Mouse (Mus musculus): ENCODE measurements at regions not wholly inside any gene's neighbourhood (a gene's known extent, or its start where the extent isn't known, plus 50 kb on each side); places are given as distances from the start of the nearest gene placed in this dataset.
A peak's percentile ranks its signal among the peaks of the same experiment; 100 is the strongest.

DNA sequence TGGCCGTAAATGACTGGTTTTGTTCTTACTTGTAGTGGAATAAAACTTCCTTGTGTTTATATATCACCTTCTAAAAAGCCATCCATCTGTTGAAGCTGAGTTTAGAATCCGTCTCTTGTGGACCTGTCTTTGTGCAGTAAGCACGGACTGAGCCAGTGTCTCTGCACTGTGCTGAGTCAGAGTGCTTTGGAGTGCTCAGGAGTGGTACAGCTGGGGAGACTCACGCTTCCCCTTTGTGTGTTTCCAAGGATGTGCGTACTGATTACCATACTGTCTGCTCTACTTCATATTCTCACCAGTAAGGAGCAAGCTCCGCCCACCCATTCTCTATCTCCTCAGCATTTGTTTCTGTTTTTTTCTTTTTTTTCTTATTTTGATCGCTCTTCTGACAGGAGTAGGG is 175.9 kb upstream of the Nr5a2 start:
- DNase-seq (ENCODE audit: low spot score in 2 of 2) = peak in 1 of 2 experiments; percentile 6

GRCm38 (mm10) chr1:137133734-137134133 is 173.5 kb upstream of the Nr5a2 start:
- no peak for DNase-seq (ENCODE audit: low spot score in 2 of 2)

GRCm38 (mm10) chr1:137130264-137130663 is 170.0 kb upstream of the Nr5a2 start:
- no peak for DNase-seq (ENCODE audit: low spot score in 2 of 2)

DNA sequence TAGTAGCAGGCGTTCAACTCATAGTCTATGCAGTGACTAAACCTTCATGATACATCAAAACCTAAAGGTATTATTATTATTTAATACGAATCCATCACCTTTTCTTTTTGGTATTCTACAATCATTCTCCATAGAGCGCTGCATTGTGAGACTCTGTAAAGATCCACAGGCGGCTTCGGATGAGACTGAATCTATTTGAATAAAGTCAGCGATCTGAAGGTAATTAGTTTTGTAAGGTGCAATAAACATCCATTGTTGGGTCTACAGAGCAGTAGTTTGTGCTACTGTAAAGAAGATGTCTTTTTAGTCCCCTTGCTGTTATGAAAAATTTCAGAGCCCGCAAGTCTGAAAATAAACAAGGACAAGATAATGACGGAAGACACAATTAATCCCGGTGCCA is 168.9 kb upstream of the Nr5a2 start:
- DNase-seq (ENCODE audit: low spot score in 2 of 2) = no peak

DNA sequence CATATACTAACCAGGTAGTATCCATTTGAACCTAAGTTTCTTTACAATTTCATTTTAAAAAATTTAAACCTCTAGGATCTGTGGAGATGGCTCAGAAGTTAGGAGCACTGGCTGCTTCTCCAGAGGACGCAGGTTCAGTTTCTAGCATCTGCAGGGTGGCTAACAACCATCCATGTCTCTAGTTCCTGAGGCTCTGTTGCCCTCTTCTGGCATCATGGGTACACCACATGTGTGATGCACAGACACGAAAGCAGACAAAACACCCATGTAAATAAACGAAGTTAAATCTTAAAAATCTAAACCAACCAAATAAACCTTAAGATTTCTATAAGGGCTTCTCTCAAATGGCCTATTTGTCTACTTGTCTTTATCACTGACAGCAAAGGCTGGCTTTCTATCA is 157.6 kb upstream of the Nr5a2 start:
- DNase-seq (ENCODE audit: low spot score in 2 of 2) = no peak

- no peak for DNase-seq (ENCODE audit: low spot score in 2 of 2)
These were observed 146.2 kb upstream of the Nr5a2 start for GRCm38 (mm10) chr1:137106444-137106843.

DNA sequence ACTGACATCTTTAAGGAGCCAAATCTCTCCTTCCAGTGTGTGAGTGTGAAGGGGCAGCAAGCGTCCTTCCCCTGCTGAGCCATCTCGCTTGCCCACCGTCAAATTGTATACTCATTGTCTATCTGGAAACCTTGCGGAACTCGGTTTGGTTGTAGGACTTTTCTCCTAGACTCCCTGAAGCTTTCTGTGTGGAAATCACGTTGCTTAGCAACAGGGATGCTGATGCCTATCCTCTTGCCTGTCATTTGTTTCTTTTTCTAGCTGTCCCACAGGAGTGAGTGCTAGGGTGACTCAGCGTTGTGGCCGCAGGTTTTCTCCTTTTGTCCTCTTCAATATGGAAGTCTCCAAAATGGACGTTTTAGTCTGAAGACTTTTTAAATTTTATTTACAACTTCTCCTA is 131.5 kb upstream of the Nr5a2 start:
- DNase-seq (ENCODE audit: low spot score in 2 of 2) = no peak

GRCm38 (mm10) chr1:137088148-137088547 is 127.9 kb upstream of the Nr5a2 start:
- no peak for DNase-seq (ENCODE audit: low spot score in 2 of 2)

DNA sequence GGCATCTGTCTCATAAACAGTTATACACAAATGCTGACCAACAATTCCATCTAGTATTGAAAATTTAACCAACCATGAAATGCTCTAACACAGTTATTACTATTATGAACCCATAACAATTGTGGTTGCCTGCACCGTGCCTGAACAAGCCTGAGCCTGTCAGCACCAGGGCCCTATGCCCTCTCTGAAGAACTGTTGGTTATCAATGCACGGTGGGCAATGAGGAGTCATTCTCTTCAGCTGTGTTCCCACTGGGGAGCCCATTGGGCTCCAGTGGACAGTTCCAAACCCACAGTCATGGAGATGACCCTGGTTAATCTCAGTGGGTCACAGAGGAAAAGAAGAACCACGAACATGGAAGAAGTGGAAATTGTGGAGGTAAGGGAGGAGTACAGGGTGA is 126.5 kb upstream of the Nr5a2 start:
- no peak for DNase-seq (ENCODE audit: low spot score in 2 of 2)

DNA sequence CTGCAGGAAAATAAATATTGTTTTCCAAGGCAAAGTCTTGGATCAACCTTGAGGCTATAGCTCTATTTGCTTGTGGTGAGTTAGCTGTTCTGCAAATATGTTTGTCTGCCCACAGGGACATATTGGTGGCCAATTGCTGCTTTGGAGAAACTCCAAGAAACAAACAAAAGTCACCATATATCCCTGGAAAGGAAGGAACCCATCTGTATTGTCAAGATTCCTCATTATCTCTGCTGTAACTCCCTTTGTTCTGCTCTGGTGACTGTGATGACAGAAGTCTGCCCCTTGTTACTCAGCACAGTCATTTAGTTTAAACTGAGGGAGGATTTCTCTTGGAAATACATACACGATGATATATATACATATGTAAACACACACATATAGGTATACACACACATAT is 123.3 kb upstream of the Nr5a2 start:
- DNase-seq (ENCODE audit: low spot score in 2 of 2) = no peak

DNA sequence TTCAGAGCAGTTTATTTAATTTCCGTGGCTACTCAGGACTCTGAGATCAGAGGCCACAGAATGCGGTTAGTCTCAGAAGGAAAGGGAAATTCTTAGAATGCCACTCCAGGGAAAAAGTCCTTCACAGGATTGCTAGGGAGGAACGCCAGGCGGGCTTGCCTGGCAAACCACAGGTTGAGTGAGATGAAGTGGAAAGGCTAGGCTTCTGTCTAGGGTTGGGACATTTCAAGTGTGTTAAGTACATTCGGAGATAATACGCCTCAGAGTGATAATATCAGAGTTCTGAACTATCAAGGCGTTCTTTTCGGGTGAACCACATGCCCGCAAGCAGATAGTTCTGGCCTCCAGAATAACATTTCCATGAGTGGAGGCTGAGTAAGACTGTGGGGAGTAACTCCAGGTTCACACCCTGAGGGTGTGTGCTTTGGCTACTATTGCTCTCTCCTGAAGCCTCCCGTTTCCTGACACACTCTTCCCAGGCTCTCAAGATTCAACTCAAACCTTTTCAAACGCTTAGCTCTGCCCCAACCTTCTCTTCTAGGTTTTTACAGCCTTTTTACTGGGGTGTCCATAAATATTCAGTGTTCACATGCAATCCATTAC is 119.3 kb upstream of the Nr5a2 start:
- DNase-seq (ENCODE audit: low spot score in 2 of 2) = no peak

DNA sequence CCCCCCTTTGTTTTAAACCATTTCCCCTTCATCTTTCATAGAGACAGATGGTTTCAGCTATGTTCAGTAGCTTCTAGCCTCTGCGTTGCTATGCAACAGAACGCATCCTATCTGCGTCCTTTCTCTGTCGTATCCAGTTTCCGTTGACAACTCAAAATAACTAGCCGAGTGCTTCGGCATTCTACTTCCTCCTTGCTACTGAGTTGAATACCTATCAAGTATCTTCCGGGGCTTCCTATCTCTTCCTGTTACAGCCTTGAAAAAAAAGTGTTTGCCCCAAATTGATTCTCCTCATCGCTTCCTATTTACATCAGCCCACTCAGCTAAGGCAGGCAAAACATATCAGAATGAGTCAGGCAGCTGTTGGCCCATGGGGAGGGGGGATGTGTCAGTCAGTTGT is 114.5 kb upstream of the Nr5a2 start:
- DNase-seq (ENCODE audit: low spot score in 2 of 2) = peak; percentile 37 to 48

- DNase-seq (ENCODE audit: low spot score in 2 of 2) = no peak
These were observed 113.8 kb upstream of the Nr5a2 start for GRCm38 (mm10) chr1:137073857-137074572.

GRCm38 (mm10) chr1:137060914-137061313 is 100.7 kb upstream of the Nr5a2 start:
- DNase-seq (ENCODE audit: low spot score in 2 of 2) = no peak

DNA sequence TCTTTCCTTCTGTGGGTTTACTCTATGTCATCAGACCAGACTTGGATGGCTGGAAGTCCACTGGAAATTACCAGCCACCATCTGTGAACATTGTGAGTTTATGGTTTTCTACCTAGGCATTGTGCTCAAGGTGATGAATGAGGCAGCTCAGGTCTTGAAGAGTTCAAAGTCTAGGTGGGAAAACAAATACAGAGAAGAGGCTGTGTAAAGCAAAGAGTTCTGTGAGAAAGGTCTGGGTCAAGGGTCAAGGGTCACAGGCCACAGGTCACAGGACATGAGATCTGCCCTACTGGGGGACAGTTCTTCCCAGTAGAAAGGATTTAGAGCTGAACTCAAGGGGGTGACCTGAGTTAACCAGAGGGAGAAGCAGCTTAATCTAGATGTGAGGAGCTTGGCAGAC is 92.9 kb upstream of the Nr5a2 start:
- no peak for DNase-seq (ENCODE audit: low spot score in 2 of 2)

DNA sequence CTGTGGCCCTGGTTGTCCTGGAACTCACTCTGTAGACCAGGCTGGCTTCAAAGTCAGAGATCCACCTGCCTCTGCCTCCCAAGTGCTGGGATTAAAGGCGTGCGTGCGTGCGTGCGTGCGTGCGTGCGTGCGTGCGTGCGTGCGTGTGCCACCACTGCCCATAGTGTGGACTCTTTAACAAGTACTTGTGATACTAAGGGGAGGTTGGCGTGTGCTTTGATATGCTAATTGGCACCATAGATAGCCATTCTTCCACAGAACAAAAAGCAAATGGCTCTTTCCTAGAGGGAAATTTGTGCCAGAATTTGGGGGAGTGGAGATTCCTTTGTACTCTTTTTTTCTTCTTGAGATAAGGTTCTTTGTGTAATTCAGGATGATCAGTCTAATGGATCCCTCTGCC is 91.3 kb upstream of the Nr5a2 start:
- no peak for DNase-seq (ENCODE audit: low spot score in 2 of 2)

DNA sequence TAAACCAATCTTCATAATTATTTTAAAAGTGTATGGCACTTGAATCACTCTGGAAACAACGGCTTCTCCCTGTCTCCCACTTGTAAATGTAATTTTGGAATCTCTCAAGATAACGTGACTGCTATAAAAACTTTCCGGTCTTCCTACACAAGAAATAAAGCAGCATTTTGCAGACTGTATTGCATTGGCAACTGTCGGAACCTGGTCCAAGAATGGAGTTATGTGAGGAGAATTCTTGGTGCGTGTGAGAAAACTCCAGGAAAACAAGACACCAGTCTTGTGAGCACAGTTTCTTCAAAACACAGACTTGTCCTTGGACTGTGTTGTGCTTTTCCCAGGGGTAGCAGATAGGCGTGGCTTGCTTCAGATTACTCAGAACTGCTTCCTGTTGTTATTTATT is 83.8 kb upstream of the Nr5a2 start:
- DNase-seq (ENCODE audit: low spot score in 2 of 2) = no peak

DNA sequence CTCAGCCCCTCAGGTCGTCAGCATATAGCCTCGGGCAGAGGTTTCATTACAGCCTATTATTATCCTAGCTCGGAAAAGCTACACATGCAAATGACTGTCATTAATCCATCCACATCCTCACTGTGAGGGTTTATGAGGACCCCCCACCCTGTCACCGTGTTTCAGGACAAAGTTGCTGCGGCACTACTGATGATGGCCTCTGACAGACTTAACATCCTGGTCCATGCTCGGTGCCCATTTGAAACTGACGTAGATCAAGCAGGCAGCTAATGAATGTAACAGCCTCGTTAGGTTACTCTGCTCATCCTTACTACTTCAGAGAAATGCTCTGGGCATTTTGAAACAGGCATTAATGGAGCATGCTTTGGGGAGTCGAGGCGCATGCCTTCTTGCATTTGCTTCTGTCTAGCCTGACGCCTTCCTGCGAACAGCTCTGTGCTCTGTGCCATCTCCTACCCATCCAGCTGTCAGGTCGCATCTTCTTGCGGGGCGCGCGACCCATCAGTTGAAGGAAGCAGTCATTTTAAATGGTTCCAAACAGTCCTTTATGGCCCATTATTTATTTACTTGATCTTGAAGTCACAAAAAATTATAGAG is 82.3 kb upstream of the Nr5a2 start:
- no peak for DNase-seq (ENCODE audit: low spot score in 2 of 2)

DNA sequence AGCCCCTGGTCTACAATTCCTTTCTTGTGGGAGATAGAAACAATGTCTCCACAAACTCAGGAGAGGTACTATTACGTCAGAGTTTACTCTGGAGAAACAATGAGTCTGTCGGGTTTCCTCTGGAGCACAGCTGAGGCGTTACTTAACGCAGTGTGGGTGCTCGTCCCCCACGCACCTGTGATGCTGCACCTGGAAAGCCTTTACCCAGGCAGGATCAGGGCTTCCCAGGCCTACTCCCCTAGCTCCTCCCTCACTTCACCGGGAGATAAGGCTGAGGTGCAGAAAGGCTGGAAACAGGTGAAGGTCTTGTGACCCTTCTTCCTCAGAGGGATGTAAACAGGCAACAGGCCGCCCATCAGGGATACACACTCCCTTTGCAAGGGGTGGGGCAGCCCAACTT is 80.7 kb upstream of the Nr5a2 start:
- DNase-seq (ENCODE audit: low spot score in 2 of 2) = no peak

GRCm38 (mm10) chr1:137034586-137034985 is 74.3 kb upstream of the Nr5a2 start:
- no peak for DNase-seq (ENCODE audit: low spot score in 2 of 2)

DNA sequence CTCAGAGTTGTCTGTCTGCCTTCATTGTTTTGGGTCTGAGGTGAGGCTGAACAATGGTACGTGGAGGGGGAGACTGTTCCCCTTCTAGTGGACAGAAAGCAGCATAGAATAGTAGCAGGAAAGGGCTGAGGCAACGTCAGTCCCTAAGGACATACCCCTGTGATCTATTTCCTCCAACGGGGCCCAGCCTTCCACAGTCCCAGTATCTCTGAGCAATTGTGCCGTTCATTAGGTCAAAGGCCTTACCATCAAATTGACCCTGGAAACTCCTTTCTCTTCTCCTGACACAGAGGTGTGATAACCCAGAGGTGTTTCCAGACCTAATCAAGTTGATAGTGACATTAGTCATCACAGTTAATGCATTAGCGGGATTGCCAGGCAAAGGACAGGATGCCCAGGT is 73.4 kb upstream of the Nr5a2 start:
- DNase-seq (ENCODE audit: low spot score in 2 of 2) = no peak

DNA sequence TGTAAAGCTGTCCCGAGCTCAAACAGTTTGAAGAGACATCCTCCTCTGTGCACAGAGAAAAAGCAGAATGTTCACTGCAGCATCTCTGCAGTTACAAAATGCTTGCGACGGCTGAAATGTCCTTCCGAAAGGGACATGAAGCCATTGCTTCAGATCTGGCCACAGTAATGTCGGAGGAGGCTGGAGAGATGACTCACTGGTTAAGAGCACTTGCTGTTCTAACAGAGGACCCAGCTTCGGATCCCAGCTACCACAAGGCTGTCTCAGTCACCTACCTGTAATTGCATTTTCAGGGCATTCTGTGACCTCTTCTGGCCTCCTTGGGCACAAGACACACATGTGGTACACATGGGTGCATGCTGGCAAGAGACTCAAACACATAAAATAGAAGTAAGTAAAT is 63.5 kb upstream of the Nr5a2 start:
- no peak for DNase-seq (ENCODE audit: low spot score in 2 of 2)

DNA sequence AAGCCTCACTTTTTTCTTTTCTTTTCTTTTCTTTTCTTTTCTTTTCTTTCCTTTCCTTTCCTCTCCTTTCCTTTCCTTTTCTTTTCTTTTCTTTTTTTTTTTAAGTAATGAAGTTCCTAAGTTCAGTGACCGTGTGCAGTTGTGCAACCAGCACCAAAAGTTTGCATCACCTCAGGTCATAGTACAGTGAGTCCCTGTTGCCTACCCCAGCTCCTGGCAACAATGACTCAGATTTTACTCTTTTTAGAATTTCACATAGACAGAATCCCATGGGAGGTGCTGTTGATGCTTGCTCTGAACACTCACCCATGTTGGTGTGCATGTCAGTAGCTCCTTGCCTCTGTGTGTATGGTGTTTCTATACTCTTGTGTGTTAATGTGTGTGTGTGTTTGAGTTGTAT is 60.3 kb upstream of the Nr5a2 start:
- DNase-seq (ENCODE audit: low spot score in 2 of 2) = no peak
